Mouse (Mus musculus): ENCODE data around the gene Saal1.
"Not testable (repeated sequence)": the region's sequence is repeated elsewhere in the genome, so short reads cannot be mapped to it uniquely, and the experiment has no call there.

Gene Saal1

GRCm38 (mm10) chr7:46710390-46710844, at the start of gene Saal1:
Saal1 (minus strand) TSS chr7:46710680.
- peak; percentile 93 for DNase-seq (ENCODE audit: inconsistent ontology term)

GRCm38 (mm10) chr7:46751490-46751889, 41.0 kb upstream of the Saal1 start, which contains the start of gene Saa2:
Saa2 (plus strand) TSS chr7:46751790.
- DNase-seq (ENCODE audit: inconsistent ontology term), result no peak

GRCm38 (mm10) chr7:46748459-46748858, 38.0 kb upstream of the Saal1 start:
- DNase-seq (ENCODE audit: inconsistent ontology term), result no peak

GRCm38 (mm10) chr7:46746381-46746780, 35.9 kb upstream of the Saal1 start:
- no peak for DNase-seq (ENCODE audit: inconsistent ontology term)

GRCm38 (mm10) chr7:46745816-46746215, 35.3 kb upstream of the Saal1 start:
- no peak for DNase-seq (ENCODE audit: inconsistent ontology term)

GRCm38 (mm10) chr7:46742880-46743279, 32.4 kb upstream of the Saal1 start, which contains the start of gene Saa1:
Saa1 (minus strand) TSS chr7:46742980.
- DNase-seq (ENCODE audit: inconsistent ontology term), result not testable (repeated sequence)

- DNase-seq (ENCODE audit: inconsistent ontology term), result not testable (repeated sequence)
These were observed 29.6 kb upstream of the Saal1 start for GRCm38 (mm10) chr7:46740041-46740440.

GRCm38 (mm10) chr7:46738561-46739460, 28.3 kb upstream of the Saal1 start:
- no peak for DNase-seq (ENCODE audit: inconsistent ontology term)

GRCm38 (mm10) chr7:46734983-46735382, 24.5 kb upstream of the Saal1 start:
- no peak for DNase-seq (ENCODE audit: inconsistent ontology term)

- DNase-seq (ENCODE audit: inconsistent ontology term), result no peak
These were observed 22.0 kb upstream of the Saal1 start, which contains the start of gene Saa4 for GRCm38 (mm10) chr7:46732458-46732857. Saa4 (minus strand) TSS chr7:46732603.

- DNase-seq (ENCODE audit: inconsistent ontology term), result peak; percentile 25
These were observed 17.1 kb upstream of the Saal1 start for GRCm38 (mm10) chr7:46727584-46727983.

GRCm38 (mm10) chr7:46724396-46724795, 13.9 kb upstream of the Saal1 start:
- DNase-seq (ENCODE audit: inconsistent ontology term), result no peak

GRCm38 (mm10) chr7:46723849-46724248, 13.4 kb upstream of the Saal1 start:
- DNase-seq (ENCODE audit: inconsistent ontology term), result no peak

- no peak for DNase-seq (ENCODE audit: inconsistent ontology term)
These were observed 12.9 kb upstream of the Saal1 start for GRCm38 (mm10) chr7:46723354-46723753.

GRCm38 (mm10) chr7:46720460-46720859, 10.0 kb upstream of the Saal1 start:
- DNase-seq (ENCODE audit: inconsistent ontology term), result no peak

- no peak for DNase-seq (ENCODE audit: inconsistent ontology term)
These were observed 9.0 kb upstream of the Saal1 start for GRCm38 (mm10) chr7:46719526-46719925.

- DNase-seq (ENCODE audit: inconsistent ontology term), result no peak
These were observed 8.3 kb upstream of the Saal1 start for GRCm38 (mm10) chr7:46718591-46719270.

- DNase-seq (ENCODE audit: inconsistent ontology term), result peak; percentile 4
These were observed 6.4 kb upstream of the Saal1 start for GRCm38 (mm10) chr7:46716897-46717296.

- DNase-seq (ENCODE audit: inconsistent ontology term), result no peak
These were observed 5.1 kb upstream of the Saal1 start, which contains the start of gene Saa3 for GRCm38 (mm10) chr7:46715600-46715999. Saa3 (minus strand) TSS chr7:46715700.

- DNase-seq (ENCODE audit: inconsistent ontology term), result peak; percentile 54
These were observed 4.0 kb upstream of the Saal1 start for GRCm38 (mm10) chr7:46714518-46714917.

GRCm38 (mm10) chr7:46712250-46712649, 1.8 kb upstream of the Saal1 start:
- no peak for DNase-seq (ENCODE audit: inconsistent ontology term)

GRCm38 (mm10) chr7:46700521-46701025, 9.9 kb downstream of the Saal1 start:
- no peak for DNase-seq (ENCODE audit: inconsistent ontology term)

Data from Muller cell, postnatal 12 days (primary cell).